Mouse (Mus musculus) limb, embryonic 14.5 days (tissue): Measurements from ENCODE around the gene Hoxc13. TPM values are rescaled to one million over a fixed set of nuclear protein-coding genes. Genes with fewer than 3 reads are reported as not detected.

Source experiments
- ATAC-seq: fragments of 200-750 bp; cut with Nextera tagmentation; 2 replicates; pipeline ENCODE4 v1.8.0; 2017; ENCODE audit warnings: low read depth, moderate number of reproducible peaks, moderate TSS enrichment; ENCODE audit not compliant: low FRiP score
- DNase-seq: peaks from one replicate; pipeline ENCODE4 v3.0.0-alpha.2; 2015; ENCODE audit warnings: low spot score
- H3K27ac ChIP-seq: fragments of 300-500 bp; sonication (generic); replicated peaks from 2 replicates; pipeline ENCODE4 v1.5.1; 2014; ENCODE audit warnings: low read depth, mild to moderate bottlenecking, low read length, moderate library complexity, mixed read lengths
- H3K27me3 ChIP-seq: fragments of 300-500 bp; sonication (generic); 2 replicates; pipeline ENCODE4 v1.6.1; 2014; ENCODE audit warnings: low read length, mixed read lengths; ENCODE audit not compliant: control insufficient read depth, insufficient read depth
- H3K36me3 ChIP-seq: fragments of 300-500 bp; sonication (generic); 2 replicates; pipeline ENCODE4 v1.6.1; 2014; ENCODE audit warnings: mild to moderate bottlenecking, low read length, moderate library complexity, mixed read lengths; ENCODE audit not compliant: control insufficient read depth, insufficient read depth
- H3K4me1 ChIP-seq: fragments of 300-500 bp; sonication (generic); 2 replicates; pipeline ENCODE4 v1.6.1; 2014; ENCODE audit warnings: antibody characterized with exemption, low read length, mixed read lengths; ENCODE audit not compliant: control insufficient read depth, insufficient read depth
- H3K4me2 ChIP-seq: fragments of 300-500 bp; sonication (generic); replicated peaks from 2 replicates; pipeline ENCODE4 v1.6.1; 2014; ENCODE audit warnings: low read depth, mild to moderate bottlenecking, low read length, moderate library complexity; ENCODE audit not compliant: severe bottlenecking
- H3K4me3 ChIP-seq: fragments of 300-500 bp; sonication (generic); replicated peaks from 2 replicates; pipeline ENCODE4 v1.5.1; 2014; ENCODE audit warnings: low read length
- H3K9ac ChIP-seq: fragments of 300-500 bp; sonication (generic); 2 replicates; pipeline ENCODE4 v1.6.1; 2014; ENCODE audit warnings: mild to moderate bottlenecking, low read depth, low read length, moderate library complexity; ENCODE audit not compliant: severe bottlenecking
- H3K9me3 ChIP-seq: fragments of 300-500 bp; sonication (generic); 2 replicates; pipeline ENCODE4 v1.6.1; 2016; ENCODE audit warnings: low read length; ENCODE audit not compliant: control insufficient read depth
- POLR2A ChIP-seq: fragments of 200-500 bp; IDR thresholded peaks from 2 replicates; pipeline ENCODE4 v1.8.0; 2012; ENCODE audit warnings: inconsistent platforms, mild to moderate bottlenecking, moderate library complexity, borderline replicate concordance; ENCODE audit not compliant: insufficient read depth, insufficient read length; ENCODE audit errors: extremely low read depth
- WGBS: fragments of 180-500 bp; shearing (Covaris S2); extraction: QIAGEN DNeasy Blood & Tissue Kit; methylation state at CpG from one replicate; pipeline ENCODE4 v1.1.7; 2014; 5-methylcytosine and 5-hydroxymethylcytosine counted together
- polyA plus RNA-seq, 2 experiments: library from polyadenylated mRNA; depleted of rRNA in 1 of 2; stranded (reverse) in 1 of 2; unstranded in 1 of 2; fragments of >200 nt; fragmentation: Nextera tagmentation in 1 of 2; extraction: Ambion mirVana in 1 of 2; gene quantifications; 2 replicates each; pipeline versions ENCODE4 v1.2.1 to v1.2.3; 2012 to 2014

The Hoxc13 gene
- polyA plus RNA-seq, 2 experiments = 2.9 to 6.1 TPM

DNA sequence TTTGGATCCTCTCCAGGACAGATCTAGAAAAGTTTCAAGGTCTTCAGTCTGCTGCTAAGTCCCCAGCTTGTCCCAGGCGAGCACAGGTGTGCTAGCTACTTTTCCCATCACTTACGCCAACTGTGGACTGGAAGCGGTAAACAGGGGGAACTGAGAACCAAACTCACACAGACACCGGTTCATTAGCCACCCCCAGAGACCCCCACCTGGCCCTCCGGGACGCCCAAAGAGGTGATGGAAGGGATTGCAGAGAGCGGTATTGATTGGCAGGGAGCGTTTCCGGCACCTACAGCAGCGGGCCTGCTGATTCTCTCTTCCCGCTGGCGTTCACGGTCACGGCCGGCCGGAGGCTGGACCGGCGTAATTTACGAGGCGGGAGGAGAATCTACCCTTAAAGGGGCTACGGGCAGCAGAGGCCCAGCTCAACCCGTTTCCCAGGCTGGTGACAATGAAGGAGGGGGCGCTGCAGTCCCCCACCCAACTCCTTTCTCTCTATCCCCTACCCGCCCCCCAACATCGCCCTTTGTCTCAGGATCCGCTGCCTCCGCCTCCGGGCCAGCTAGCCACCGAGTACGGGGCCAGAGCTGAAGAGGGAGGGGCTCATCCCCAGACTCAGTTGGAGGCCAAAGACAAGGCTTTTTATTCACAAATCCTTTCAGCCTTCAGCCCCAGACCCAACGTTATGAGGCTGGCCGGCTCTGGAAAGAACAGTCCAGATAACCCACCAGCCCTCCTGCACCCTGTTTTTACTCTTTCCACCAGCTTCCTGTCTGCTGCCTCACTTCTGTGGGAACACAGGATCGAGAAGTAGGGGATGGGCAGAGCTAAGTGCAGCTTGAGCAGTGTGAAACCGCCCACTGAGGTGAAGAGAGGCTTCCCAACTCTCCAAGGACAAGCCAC lies 18.6 kb downstream of the Hoxc13 start:
- DNase-seq = no peak
- 4% methylated on average over 30 of the region's 34 CpGs for WGBS
- Histone ChIP-seq H3K27ac (no peak overlapping the region), H3K27me3 (peaks cover 97% of the 10 kb centered on the region), H3K4me1 (peaks cover 5% of the 10 kb centered on the region), H3K36me3 (no peaks in the 10 kb centered on the region), H3K4me3 (peak overlapping the region; percentile 11), H3K9ac (no peak overlapping the region), H3K9me3 (no peaks in the 10 kb centered on the region), H3K4me2 (peak overlapping the region; percentile 35; the same call in 1 of the 2 replicates)
- TF ChIP-seq POLR2A = no peak
- no peak for ATAC-seq

DNA sequence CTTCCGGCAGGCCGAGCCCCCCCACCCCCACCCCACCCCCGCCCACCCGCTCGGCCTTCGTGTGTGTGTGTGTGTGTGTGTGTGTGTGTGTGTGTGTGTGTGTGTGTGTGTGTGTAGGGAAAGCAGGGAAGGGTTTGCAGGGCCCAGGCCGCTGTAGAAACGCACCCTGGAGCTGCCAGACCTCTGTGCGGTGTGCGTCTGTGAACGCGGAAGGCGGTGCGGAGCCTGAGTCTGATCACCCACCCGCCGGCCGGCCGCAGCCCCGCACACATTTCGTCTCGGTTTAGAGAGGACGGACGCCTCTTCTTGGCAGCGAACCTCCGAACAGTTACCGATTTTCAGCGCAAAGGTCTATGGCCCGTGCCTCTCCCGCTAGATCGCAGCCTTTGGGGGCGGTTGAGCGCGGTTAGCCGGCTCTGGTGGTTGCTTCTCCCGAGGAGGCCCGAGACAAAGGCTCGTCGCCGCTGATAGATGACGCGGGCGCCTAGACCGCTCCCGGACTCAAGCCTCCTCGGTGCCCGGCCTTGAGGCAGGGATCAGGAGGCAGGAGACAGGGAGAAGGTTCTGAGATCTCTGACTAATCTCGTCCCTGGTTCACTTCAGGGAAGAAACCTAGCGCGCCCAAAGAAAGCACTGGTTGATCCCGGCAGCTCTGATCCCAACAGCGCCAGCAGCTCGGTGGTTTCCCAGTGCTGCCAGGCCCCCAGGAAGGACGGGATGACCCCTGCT lies 22.0 kb downstream of the Hoxc13 start:
- DNase-seq = no peak
- no peaks in the 10 kb centered on the region for H3K9me3 ChIP-seq
- ATAC-seq = no peak
- peak overlapping the region; percentile 53 for H3K4me2 ChIP-seq
- no peak overlapping the region for H3K27ac ChIP-seq
- H3K4me1 ChIP-seq = peaks cover 5% of the 10 kb centered on the region
- under 1% methylated on average over 42 of the region's 53 CpGs for WGBS
- peaks cover 96% of the 10 kb centered on the region for H3K27me3 ChIP-seq
- no peaks in the 10 kb centered on the region for H3K36me3 ChIP-seq
- TF ChIP-seq POLR2A = 0 out of 2 replicates have a peak, but pooled peaks have one; percentile 9
- H3K9ac ChIP-seq = peak overlapping the region; percentile 60
- peak overlapping the region; percentile 34 for H3K4me3 ChIP-seq

DNA sequence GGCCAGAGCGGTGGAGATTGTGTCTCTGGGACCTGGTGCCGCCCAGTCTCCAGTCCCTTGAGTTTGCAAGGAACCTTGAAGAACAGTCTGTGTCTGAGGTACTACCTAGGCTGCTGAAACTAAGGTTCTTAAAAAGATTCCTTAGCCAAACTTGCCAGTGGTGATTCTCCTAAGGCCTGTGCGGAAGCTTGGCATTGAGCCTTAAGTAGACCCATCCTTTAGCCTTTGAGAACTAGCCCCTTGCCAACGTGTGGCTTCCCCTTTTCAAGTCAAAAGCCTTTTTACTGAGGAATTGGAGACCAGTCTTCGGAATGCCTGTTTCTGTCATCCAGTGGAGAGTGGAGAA lies 22.5 kb downstream of the Hoxc13 start:
- H3K9ac ChIP-seq = peak overlapping the region; percentile 60
- H3K4me2 ChIP-seq = peak overlapping the region; percentile 53
- no peak for DNase-seq
- 9% methylated on average over 5 of the region's 5 CpGs for WGBS
- peaks cover 96% of the 10 kb centered on the region for H3K27me3 ChIP-seq
- peaks cover 5% of the 10 kb centered on the region for H3K4me1 ChIP-seq
- H3K27ac ChIP-seq = no peak overlapping the region
- no peaks in the 10 kb centered on the region for H3K9me3 ChIP-seq
- H3K4me3 ChIP-seq = peak overlapping the region; percentile 34
- no peak for ATAC-seq
- H3K36me3 ChIP-seq = no peaks in the 10 kb centered on the region
- no peak for TF ChIP-seq POLR2A

DNA sequence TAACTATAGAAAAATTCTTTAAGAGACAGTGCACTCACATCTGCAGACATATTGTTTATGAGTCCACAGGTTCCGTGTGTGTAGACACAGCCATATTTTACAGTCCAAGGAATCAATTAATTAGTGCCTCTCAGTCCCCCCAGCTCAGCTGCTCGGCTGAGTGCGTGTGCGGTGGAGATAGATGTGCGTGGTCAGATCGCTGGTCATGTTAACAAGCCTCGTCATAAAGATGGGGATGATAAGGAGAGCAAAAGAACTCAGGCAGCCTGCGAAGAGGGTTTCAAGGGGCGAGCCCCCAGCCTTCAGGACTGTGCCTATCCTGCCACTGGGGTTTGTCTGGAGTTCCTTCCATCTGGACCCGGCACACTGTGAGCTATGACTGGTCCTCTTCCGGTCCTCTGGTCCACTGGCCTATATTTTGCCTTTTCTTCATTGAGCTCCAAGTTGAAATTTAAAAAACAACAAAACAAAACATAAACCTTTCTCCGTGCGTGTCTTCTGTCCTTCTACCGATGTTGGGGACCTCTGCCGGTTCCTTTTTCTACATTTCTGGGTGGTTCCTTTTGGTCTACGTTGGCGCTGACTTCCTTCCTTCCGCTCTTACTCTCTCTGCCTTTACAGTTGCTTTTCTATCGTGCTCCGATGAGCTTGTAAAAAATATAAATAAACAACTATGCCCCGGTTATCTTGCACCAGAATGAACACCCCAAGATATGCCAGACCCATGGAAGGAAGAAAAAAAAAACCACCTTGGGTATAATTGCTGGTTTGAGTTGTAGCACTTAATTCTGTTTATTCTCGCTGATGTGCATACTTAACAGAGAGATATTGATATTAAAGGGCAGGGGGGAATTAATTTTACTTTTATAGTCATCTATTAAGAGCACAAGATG lies 24.5 kb downstream of the Hoxc13 start:
- H3K27me3 ChIP-seq = peaks cover 96% of the 10 kb centered on the region
- DNase-seq (no peak), ATAC-seq (no peak)
- no peak overlapping the region; the same call in 1 of the 2 replicates for H3K9ac ChIP-seq
- no peaks in the 10 kb centered on the region for H3K36me3 ChIP-seq
- peak overlapping the region; percentile 21 for H3K4me2 ChIP-seq
- no peak overlapping the region for H3K27ac ChIP-seq
- H3K4me3 ChIP-seq = no peak overlapping the region; the same call in 1 of the 2 replicates
- no peaks in the 10 kb centered on the region for H3K9me3 ChIP-seq
- no peaks in the 10 kb centered on the region for H3K4me1 ChIP-seq
- 11% methylated on average over 22 of the region's 22 CpGs for WGBS
- TF ChIP-seq POLR2A = no peak
